ENCODE assay signal across 8 mouse cellular contexts in genomic region chr1:153550814-153551213, GRCm38 (mm10). TPM values are rescaled to one million over a fixed set of nuclear protein-coding genes. Genes with fewer than 3 reads are reported as not detected.
DNase-seq lines count a peak whose midpoint lies in the region; ATAC-seq and TF ChIP-seq lines count a peak whose summit lies in the region.

No protein-coding gene starts in this region.

- no peaks in the 10 kb centered on the region for H3K9me3 ChIP-seq in forebrain, embryonic 12.5 days
- no peaks in the 10 kb centered on the region for H3K9me3 ChIP-seq in kidney, postnatal 0 days (replicated peaks; ENCODE audit: low read length)

- no peaks in the 10 kb centered on the region for H3K36me3 ChIP-seq in forebrain, embryonic 12.5 days (replicated peaks)
- H3K36me3 ChIP-seq in kidney, postnatal 0 days (ENCODE audit: insufficient read depth, low read length), result no peaks in the 10 kb centered on the region

- no peak for ATAC-seq in cerebellum, adult (ENCODE audit: insufficient number of reproducible peaks, low FRiP score, low TSS enrichment)
- 0 out of 2 replicates have a peak, but pooled peaks have one; percentile 39 for ATAC-seq in forebrain, embryonic 12.5 days (ENCODE audit: low FRiP score)
- ATAC-seq in kidney, postnatal 0 days (replicated peaks; ENCODE audit: low FRiP score, low read depth), result 0 out of 2 replicates have a peak, but pooled peaks have one; percentile 31

- TF ChIP-seq CTCF in bone marrow, adult 2 months (IDR thresholded peaks at IDR 0.05; ENCODE audit: control insufficient read depth, insufficient read depth, low read length), result 0 out of 2 replicates have a peak, but pooled peaks have one; percentile 30
- peak; percentile 79 for TF ChIP-seq CTCF in kidney, postnatal 0 days (IDR thresholded peaks at IDR 0.05; ENCODE audit: low read depth)
- TF ChIP-seq CTCF in lung, adult 2 months (IDR thresholded peaks at IDR 0.05; ENCODE audit: insufficient read depth, low read length), result 0 out of 2 replicates have a peak, but pooled peaks have one; percentile 20

- no peak overlapping the region for H3K9ac ChIP-seq in forebrain, embryonic 12.5 days
- H3K9ac ChIP-seq in kidney, postnatal 0 days (ENCODE audit: low read depth, low read length), result no peak overlapping the region

- peaks cover 10% of the 10 kb centered on the region; the same call in 1 of the 2 replicates for H3K27me3 ChIP-seq in forebrain, embryonic 12.5 days
- no peaks in the 10 kb centered on the region for H3K27me3 ChIP-seq in kidney, postnatal 0 days (ENCODE audit: insufficient read depth, low read length)

- no peak for TF ChIP-seq POLR2A in bone marrow, adult 2 months (IDR thresholded peaks at IDR 0.05; ENCODE audit: borderline replicate concordance, control insufficient read depth, low read depth, low read length)
- TF ChIP-seq POLR2A in lung, adult 2 months (IDR thresholded peaks at IDR 0.05; ENCODE audit: borderline replicate concordance, extremely low read depth, low read depth, low read length), result no peak

- H3K4me1 ChIP-seq in bone marrow, adult 2 months (ENCODE audit: control insufficient read depth, insufficient read depth, low read length), result no peaks in the 10 kb centered on the region; the same call in none of the 2 replicates
- H3K4me1 ChIP-seq in forebrain, embryonic 12.5 days, result no peaks in the 10 kb centered on the region
- H3K4me1 ChIP-seq in kidney, postnatal 0 days (replicated peaks; ENCODE audit: insufficient read depth, low read length), result 0 out of 2 replicates have a peak, but pooled peaks cover 3% of the 10 kb centered on the region
- no peaks in the 10 kb centered on the region for H3K4me1 ChIP-seq in lung, adult 2 months (ENCODE audit: control insufficient read depth, insufficient read depth, low read length)

- no peak overlapping the region for H3K27ac ChIP-seq in bone marrow, adult 2 months (ENCODE audit: control insufficient read depth, insufficient read depth, low read depth, low read length, poor library complexity)
- no peak overlapping the region for H3K27ac ChIP-seq in forebrain, embryonic 12.5 days
- no peak overlapping the region for H3K27ac ChIP-seq in kidney, postnatal 0 days

- H3K4me3 ChIP-seq in bone marrow, adult 2 months (replicated peaks; ENCODE audit: control insufficient read depth, low read depth, low read length), result no peak overlapping the region
- H3K4me3 ChIP-seq in forebrain, embryonic 12.5 days (replicated peaks), result no peak overlapping the region
- H3K4me3 ChIP-seq in kidney, postnatal 0 days (replicated peaks; ENCODE audit: low read depth, low read length), result no peak overlapping the region
- no peak overlapping the region for H3K4me3 ChIP-seq in lung, adult 2 months (replicated peaks; ENCODE audit: extremely low read depth, low read depth, low read length)

- DNase-seq in cerebellum, adult 18-20 months, result peak; percentile 52 to 57
- DNase-seq in B cell, adult 2 months, result peak; percentile 69 to 71
- peak; percentile 68 for DNase-seq in kidney, postnatal 0 days (ENCODE audit: low spot score)
- peak; percentile 38 for DNase-seq in lung, adult 2 months
- DNase-seq in right cerebral cortex, postnatal 4 days, result peak; percentile 78

- H3K4me2 ChIP-seq in forebrain, embryonic 12.5 days, result no peak overlapping the region
- no peak overlapping the region for H3K4me2 ChIP-seq in kidney, postnatal 0 days (ENCODE audit: low read length)

- 25% methylated on average over 3 of the region's 3 CpGs for WGBS in bone marrow, adult 2 months
- WGBS in forebrain, embryonic 12.5 days, result 32% methylated on average over 3 of the region's 3 CpGs
- 36% methylated on average over 3 of the region's 3 CpGs for WGBS in kidney, postnatal 0 days
- WGBS in lung, adult 2 months, result 26% methylated on average over 3 of the region's 3 CpGs

RNA-seq across cellular contexts. Expression of gene Npl, which starts 1.0 kb away (rescaled TPM):
- polyA plus RNA-seq in bone marrow, adult 2 months (2011; ENCODE audit: insufficient read depth, insufficient read length, low replicate concordance, missing spikeins), result 2.0 and 3.6 TPM in 2 replicates
- 10.9 and 11.1 TPM in 2 replicates for polyA plus RNA-seq in forebrain, embryonic 12.5 days (2016; fragmentation: Nextera tagmentation; extraction: Ambion mirVana)
- polyA plus RNA-seq in kidney, postnatal 0 days (2015; fragmentation: Nextera tagmentation; extraction: Ambion mirVana), result 35.2 and 40.4 TPM in 2 replicates
- polyA plus RNA-seq in lung, adult 2 months (2012; rRNA removed), result 1.0 and 1.1 TPM in 2 replicates

Comparison
In these comparisons a context has a peak if more than half of its experiments do, and no peak if none do; other contexts are left out.
1. CTCF ChIP-seq: peak in every context shown above with its lines; median percentile 79 in kidney, postnatal 0 days; 30 in bone marrow, adult 2 months; 20 in lung, adult 2 months.